Mouse (Mus musculus): ENCODE results near the gene Prkn. TPM values are rescaled to one million over a fixed set of nuclear protein-coding genes. Genes with fewer than 3 reads are reported as not detected.
A peak's percentile ranks its signal among the peaks of the same experiment; 100 is the strongest.

Prkn gene
- total RNA-seq, 2 experiments from 2014 or later = 14.0 to 21.0 TPM

DNA sequence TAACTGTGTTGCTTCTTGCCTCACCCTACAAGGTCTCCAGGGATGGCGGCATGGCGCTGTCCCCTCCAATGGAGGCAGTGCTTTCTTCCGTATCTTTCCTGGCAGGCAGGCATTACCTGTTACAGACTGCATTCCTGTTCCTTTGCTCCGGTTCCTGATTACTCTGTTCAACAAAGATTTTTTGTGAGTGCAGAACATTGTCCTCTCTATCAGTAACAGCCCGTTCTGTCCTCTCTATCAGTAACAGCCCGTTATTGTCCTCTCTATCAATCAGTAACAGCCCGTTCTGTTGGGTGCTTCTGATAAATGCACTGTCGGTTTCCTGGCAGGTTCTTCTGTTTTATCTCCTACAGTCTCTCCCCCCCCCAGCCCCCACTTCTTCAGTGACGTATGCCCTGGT, 1156.1 kb downstream of the Prkn start:
- DNase-seq (ENCODE audit: extremely low spot score in 1 of 2, low spot score in 1 of 2) = no peak

DNA sequence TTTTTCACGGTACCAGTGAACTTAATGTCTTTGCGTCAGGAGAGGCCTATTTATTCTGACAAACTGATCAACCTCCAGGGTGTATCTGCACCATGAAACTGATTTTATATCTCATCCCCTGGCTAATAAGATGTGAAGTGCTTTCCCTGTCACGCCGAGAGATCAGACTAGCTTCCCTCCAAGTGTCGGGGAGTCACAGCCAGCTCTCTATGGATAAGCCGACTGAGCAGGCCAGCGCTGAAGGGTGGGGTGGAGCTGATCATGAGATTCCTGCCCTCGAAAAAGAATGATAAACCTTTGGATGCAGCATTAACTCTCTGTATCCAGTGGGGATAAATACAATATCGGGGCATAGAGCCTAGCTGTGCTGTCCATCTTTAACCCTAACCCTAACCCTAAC, 1160.1 kb downstream of the Prkn start:
- DNase-seq (ENCODE audit: extremely low spot score in 1 of 2, low spot score in 1 of 2) = no peak

DNA sequence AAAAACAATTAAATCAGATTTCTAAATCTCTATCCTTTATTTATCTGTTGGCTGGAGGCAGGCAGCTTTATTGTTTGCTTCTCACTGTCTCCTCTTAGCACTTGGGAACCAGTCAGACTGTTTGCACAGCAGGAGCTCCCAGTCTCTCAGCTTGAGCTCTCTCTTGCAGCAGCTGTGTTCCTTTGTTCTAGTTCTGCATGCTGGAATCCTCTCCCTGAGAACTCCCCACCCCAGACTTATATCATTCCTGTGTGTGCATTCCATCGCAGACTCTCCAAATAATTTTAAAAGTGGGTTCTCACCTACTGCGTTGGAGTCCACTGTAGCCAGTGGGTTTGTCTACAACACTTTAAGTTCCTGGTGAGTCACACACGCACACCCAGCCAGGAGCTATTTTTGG, 1181.1 kb downstream of the Prkn start:
- no peak for DNase-seq (ENCODE audit: extremely low spot score in 1 of 2, low spot score in 1 of 2)

DNA sequence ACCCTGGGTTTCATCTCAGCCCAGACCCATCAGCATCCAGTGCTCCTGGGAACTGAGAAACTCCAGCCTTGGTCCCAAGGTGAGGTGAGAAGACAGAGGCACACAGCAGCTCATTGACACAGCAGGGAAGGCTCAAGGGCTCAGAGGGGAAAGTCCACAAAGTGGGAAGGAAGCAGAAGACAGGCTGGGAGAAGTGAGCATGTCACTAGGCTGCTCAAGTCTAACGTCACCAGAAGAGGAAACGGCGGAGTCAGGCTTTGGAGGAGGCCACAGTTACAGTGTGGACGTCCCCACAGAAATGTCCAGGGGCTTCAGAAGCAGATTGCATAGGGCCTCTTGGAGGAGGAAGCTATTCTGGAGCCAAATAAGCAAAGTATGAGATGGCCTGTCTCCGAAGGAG, 1189.2 kb downstream of the Prkn start:
- DNase-seq (ENCODE audit: extremely low spot score in 1 of 2, low spot score in 1 of 2) = no peak

DNA sequence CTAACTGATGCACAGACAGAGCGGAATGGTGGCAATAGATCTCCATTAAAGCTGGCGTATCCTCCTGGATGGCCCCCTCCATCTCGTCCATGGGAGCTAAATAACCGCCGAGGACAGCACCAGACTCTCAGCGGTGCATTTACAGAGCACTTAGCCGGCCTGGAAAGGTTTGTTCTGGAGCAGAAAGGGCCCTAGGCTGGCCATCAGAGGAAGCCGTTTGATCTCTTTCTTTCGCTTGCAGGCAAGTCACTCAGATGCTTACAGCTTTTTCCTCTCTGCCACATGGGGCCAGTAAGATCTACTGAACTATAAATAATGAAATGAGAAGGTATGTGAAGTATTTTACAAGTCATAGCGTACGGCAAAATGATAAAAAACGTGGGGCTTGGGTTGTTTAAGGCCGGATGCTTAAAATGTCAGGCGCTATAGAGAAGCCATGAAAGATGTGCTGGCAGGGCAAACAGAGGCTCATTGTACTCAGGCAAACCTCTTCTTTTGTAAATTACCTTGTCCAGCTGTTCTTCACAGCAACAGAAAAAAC, 1189.8 kb downstream of the Prkn start:
- no peak for DNase-seq (ENCODE audit: extremely low spot score in 1 of 2, low spot score in 1 of 2)

DNA sequence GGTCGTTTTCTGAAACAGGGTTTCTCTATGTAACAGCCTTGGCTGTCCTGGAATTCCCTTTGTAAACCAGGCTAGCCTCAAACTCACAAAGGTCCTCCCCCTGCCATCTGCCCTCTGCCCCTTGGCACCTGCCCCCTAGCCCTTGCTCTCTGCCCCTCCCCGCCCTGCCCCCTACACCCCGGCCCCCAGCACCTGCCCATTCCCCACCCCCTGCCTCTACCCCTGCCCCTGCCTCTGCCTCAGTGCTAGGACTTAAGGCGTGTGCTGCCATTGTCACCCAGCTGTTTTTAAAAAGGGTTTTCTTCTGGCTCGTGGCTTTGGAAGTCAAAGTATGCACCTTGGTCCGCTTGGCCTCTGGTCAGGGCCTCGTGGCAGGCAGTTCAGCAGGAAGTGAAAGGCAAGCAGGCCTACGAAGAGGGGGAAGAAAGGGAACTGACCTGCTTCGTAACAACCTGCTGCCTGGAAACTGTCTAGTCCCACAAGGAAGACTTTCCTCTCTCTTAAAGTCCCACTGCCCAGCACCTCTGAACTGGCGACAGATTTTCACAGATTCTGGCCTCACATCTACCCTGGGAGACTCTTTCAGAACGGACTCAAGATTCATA, 1190.5 kb downstream of the Prkn start:
- DNase-seq (ENCODE audit: extremely low spot score in 1 of 2, low spot score in 1 of 2) = no peak

DNA sequence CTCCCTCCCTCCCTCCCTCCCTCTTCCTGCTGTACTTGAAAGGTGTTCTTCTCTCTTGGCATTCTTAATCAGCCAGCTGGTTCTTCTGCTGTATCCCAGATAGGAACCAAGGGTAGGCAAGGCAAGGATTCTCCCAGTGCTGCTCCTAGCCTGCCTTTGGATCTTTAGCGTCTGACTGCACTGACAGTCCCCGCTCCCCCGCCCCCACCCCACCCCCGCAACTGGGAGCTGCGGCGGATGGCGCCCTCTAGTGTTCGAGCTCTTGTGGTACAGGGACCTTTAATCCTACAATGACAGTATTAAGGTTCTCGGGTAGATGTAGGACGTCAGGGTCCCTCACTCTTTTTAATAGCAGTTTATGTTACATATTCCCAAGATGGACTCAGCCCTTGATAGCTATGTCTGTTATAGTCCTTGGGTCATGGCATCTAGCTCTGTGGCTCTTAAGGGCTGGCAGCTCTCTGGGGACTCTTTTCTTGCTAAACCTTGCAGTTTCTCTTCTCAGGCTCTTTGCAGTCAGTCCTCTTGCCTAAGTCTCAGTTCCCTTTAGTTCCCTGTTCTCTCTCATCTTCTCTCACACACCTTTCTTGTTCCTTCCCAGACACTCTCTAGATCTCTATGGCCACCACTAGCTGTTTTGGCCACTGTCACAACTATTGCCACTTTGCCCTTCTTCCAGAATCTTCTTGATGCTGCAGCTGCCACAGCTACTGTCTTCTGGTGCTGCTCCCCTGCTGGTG, 1191.2 kb downstream of the Prkn start:
- peak; percentile 67 to 80 for DNase-seq (ENCODE audit: extremely low spot score in 1 of 2, low spot score in 1 of 2)

DNA sequence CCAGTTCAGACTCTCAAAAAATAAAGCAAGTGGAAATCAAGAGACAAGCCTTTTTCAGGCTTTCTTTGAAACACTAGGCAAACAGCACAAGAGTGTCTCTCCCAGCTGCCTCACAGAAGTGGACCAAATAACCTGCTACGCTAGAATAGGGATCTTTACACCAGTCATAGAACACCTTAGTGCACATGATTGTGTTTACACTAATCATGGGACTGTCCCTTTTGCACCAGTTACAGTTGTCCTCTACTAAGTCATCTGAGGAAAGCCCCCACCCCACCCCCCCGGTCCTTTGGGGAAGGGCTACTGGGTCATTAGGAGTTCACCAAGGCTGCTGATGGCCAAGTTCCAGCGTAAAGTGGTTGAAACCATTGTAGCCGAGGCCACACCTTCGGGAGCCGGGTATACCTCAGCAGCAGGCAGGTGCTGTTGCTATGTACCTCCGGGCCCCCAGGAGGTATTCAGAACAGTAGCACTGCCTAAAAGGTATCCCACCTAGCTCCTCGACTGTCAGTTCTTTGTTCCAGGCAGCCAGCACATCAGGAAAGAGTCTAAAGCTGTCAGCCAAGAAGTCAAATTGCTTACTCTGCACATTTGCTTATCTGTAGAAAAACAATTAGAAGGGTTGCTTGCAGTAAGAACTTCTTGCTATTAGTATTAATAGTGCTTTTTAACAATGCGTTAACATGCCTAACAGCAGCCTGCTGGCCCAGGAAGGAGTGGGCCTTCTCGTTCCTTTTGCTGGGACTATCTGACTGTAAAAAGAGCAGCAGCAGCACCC, 1192.0 kb downstream of the Prkn start:
- DNase-seq (ENCODE audit: extremely low spot score in 1 of 2, low spot score in 1 of 2) = no peak

DNA sequence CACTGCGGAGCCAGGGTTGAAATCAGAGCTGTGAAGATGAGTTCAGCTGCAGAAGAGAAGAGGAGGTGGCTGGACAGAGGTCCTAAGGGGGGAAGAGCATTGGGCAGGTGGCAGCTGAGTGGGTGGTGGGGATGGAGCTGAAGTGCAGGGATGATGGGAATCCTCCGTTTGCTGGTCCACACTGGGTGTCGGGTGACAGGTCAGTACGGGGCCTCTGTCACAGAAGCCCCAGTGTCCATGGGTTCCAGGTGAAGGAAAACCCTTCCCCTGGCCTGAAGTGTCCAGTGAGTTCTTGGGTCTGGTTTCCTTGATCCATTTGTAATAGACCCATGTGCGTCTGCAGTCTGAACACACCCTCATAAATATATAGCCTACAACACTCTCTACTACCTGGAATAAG, 1195.2 kb downstream of the Prkn start:
- DNase-seq (ENCODE audit: extremely low spot score in 1 of 2, low spot score in 1 of 2) = no peak

DNA sequence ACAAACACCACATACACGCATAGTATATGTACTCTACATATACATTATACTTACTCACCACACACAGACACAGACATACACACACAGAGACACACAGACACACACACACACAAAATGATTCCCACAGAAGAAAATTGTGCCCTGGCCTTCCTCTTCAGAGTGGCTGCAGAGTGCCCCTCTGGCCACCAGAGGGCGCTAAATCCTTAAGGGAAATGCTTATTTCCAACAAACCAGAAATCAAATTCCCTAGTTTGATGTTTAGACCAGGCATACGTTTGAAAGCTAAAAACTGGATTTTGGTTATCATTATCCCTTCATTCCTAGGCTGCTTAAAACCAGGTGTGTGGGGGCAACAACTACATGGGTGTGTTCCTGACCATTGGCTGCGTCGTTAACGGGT, 1196.0 kb downstream of the Prkn start:
- DNase-seq (ENCODE audit: extremely low spot score in 1 of 2, low spot score in 1 of 2) = peak in 1 of 2 experiments; percentile 78

DNA sequence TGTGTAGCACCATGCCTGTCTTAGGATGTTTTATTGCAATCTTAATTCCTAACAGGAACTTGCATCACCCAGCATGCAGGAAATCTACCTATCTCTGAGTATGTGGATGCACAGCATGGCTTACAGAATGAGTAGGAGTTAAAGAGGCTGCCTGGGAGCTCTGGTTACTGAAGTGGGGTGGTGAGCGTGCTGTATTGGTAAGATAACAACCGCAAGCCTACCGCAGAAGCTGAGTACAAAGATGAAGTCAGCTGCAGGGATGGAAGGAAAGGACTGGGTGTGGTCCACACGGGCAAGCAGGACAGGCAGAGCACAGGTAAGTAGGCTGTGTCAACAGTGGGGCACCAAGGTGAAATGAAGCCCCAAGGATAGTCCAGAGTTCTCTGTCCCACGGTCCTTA, 1196.9 kb downstream of the Prkn start:
- DNase-seq (ENCODE audit: extremely low spot score in 1 of 2, low spot score in 1 of 2) = no peak

DNA sequence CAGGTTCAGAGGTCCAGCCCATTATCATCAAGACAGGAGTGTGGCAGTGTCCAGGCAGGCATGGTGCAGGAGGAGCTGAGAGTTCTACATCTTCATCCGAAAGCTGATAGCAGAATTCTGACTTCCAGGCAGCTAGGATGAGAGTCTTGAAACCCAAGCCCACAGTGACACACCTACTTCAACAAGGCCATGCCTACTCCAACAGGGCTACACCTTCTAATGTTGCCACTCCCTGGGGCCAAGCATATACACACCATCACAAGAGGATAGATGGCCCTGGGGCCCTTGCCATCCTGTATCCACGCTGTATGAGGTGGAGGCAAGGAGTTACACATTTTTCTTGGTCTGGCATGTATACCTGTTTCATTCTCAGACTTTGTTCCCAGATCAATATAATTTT, 1197.4 kb downstream of the Prkn start:
- no peak for DNase-seq (ENCODE audit: extremely low spot score in 1 of 2, low spot score in 1 of 2)

DNA sequence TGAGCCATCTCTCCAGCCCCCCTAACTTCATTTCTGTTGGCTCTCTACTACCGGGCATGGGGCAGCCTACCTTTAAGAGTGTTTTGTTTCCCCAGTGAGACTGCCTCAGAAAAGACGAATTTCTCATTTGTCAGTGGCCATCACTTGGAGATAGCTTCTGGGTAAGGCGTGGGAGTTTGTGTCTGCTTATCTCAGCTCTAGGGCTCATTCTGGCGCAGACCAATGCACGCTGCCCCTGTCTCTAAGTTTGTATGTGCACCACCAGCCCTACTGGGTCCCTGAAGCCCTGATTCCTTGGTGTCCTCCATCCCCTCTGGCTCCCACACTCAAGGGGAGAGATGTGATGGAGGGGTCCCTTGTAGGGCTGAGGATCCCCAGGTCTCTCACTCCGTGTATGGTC, 1198.3 kb downstream of the Prkn start:
- DNase-seq (ENCODE audit: extremely low spot score in 1 of 2, low spot score in 1 of 2) = no peak

DNA sequence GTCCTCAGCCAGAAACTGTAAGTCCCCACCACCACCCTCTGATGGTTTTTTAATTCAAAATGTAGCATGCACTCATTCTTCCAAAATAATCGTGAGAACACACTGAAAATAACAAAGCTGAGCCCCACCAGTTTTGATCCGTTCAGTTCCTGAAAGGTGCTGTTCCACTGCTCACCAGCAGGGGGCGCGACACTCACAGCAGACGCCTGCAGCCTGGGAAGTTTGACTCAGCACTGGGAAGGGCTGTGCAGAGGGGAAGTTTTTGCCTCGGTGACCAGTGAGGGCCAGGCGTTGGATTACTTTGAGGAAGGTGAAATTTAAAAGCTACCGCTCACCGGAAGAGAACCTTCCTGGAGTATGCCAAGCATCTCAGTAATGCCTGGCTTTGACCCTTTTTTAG, 1199.0 kb downstream of the Prkn start:
- DNase-seq (ENCODE audit: extremely low spot score in 1 of 2, low spot score in 1 of 2) = peak; percentile 84 to 96

DNA sequence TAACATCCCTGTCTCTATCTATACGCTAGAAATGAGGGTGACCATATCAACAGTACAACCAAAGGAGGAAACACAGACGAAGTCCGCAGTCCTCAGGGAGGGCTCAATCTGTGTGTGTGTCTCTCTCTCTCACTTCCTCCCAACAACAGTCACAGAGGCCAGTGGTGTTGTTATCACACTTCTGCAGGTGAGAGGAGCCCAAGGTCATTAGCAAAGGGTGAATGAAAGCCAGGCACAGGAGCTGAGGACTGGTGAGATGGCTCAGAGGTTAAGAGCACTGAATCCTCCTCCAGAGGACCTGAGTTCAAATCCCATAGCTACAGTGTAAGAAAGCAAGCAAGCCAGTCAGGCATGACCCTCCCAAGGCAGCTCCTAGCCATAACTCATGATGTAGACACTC, 1199.7 kb downstream of the Prkn start:
- DNase-seq (ENCODE audit: extremely low spot score in 1 of 2, low spot score in 1 of 2) = no peak

DNA sequence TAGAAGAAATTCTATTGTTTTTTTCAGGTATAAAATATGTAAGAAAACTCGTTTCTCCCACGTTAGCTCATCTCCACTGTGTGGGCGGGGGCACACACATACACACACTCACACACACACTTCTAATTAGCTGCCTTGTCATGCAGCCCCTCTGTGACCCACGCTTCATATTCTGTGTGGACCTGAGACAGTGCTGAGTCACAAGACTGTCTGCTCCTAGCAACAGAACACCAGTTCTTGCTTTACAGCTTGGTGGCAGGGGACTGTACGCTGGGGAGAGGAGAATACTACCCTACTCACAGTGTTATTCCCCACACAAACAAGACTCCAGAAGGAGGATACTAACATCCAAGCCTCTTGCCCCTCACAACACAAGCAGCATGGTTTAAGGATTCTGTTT, 1200.4 kb downstream of the Prkn start:
- DNase-seq (ENCODE audit: extremely low spot score in 1 of 2, low spot score in 1 of 2) = no peak

DNA sequence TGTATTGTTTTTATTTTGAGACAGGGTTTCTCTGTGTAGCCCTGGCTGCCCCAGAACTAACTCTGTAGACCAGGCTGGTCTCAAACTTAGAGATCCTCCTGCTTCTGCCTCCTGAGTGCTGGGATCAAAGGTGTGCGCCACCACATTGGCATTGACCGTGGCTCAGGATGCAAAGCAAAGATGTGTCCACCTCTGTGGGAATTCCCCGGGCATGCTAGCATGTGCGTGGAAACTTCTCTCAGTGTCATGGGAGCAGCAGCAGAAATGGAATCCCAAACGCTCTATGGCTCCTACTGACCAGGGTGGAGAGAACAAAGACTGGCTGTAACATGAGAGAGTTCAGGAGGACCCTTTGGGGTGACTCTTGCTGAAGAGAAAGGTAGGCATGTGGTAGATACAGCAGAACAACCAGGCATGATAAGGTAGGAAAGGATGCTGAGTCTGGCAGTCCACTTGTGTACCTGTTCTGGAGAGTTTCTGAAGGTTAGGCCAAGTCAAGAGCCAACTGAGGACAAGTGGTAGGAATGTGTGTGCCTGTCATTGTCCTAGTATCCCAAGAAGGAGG, 1201.0 kb downstream of the Prkn start:
- no peak for DNase-seq (ENCODE audit: extremely low spot score in 1 of 2, low spot score in 1 of 2)

DNA sequence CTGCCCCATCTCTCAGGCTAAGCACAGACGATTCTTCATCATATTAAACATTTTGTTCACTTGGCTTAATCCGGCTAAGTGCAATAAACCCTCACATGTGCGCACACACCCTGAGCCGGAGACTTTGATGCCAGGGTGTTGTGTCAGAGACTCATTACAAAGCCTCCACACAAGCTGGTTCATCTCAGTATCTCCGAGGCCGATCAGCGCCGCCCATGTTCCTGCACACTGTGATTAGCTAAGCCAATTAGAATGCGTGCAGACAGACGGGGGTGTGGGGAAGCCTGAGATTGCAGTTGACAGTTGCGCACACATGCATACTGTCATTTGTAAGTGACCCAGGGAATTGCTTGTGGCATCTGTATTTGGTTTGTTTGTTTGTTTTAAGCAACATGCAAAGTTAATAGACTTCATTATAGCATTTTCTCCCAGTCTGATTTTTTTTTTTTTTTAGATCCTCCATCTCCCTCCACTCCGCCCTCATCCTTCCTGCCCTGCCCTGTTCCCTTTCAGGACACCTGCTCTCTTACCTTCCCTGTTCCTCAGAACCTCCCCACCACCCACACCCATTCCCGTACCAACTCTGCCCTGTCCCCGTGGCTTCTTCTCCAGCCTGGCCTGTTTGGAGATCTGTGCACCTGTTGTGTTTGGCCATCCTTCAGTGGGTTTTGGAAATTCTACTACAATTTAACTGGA, 1202.5 kb downstream of the Prkn start:
- peak in 1 of 2 experiments; percentile 51 for DNase-seq (ENCODE audit: extremely low spot score in 1 of 2, low spot score in 1 of 2)

DNA sequence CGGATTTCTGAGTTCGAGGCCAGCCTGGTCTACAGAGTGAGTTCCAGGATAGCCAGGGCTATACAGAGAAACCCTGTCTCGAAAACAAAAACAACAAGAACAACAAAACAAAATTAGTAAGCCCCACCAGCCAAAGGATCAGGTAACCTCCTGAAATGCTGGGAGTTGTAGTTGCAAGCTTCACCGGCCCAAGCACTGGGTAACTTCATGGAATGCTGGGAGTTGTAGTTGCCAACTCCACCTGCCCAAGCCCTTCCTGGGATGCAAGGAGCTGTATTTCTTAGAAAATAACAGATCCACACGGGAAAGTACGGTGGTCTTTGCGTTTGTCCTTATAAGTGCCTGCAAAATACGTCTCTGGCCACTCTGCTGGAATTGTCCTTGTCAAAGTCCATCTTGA, 1204.0 kb downstream of the Prkn start:
- no peak for DNase-seq (ENCODE audit: extremely low spot score in 1 of 2, low spot score in 1 of 2)

DNA sequence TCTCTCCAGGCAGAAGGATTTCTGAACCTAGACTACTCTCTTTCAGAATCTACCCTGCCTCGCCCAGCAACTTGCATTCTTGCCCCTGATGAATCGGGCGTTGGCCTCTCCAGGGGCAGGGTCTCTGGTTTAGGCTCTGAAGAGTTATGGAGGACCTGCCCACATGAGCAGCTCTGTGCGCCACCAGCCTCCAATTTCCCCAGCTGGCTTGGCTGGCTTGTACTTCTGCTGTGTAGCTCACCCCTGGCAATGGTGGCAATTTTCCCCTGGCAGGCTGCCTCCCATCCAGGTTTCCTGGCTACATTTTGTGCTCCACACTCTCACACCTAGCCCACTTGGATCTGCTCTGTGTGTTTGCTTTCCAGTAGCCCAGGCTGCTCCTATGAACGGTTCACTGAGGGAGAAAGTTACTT, 1205.7 kb downstream of the Prkn start:
- DNase-seq (ENCODE audit: extremely low spot score in 1 of 2, low spot score in 1 of 2) = peak in 1 of 2 experiments; percentile 69

Data from layer of hippocampus, postnatal 25 days (tissue).